Mouse (Mus musculus) spleen, postnatal 4 days (tissue): ENCODE measurements at regions not wholly inside any gene's neighbourhood (a gene's known extent, or its start where the extent isn't known, plus 50 kb on each side); places are given as distances from the start of the nearest gene placed in this dataset.

Experiments
- DNase-seq, 2 experiments: peaks; one replicate each; pipeline ENCODE4 v3.0.0; 2022; ENCODE audit warnings: low spot score in 2 of 2

DNA sequence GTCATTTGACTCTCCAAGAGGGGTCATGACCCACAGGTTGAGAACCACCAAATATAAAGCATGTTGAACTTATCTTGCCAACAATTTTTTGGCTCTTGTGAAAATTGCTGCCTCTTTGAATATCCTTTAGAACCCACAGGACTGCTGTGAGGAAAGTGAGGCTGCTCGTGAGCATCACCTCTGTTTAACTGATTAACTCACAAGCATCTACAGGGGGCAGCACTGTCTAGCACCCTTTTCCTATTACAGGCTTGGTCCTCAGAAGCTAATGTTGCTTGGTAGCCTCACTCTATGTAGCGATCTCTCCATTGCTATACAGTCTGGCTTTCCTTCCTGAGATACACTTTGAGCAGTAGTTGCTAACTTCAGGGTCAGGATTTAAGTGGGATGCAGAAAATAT lies 522.4 kb upstream of the Adam24 start:
- DNase-seq, result no peak

DNA sequence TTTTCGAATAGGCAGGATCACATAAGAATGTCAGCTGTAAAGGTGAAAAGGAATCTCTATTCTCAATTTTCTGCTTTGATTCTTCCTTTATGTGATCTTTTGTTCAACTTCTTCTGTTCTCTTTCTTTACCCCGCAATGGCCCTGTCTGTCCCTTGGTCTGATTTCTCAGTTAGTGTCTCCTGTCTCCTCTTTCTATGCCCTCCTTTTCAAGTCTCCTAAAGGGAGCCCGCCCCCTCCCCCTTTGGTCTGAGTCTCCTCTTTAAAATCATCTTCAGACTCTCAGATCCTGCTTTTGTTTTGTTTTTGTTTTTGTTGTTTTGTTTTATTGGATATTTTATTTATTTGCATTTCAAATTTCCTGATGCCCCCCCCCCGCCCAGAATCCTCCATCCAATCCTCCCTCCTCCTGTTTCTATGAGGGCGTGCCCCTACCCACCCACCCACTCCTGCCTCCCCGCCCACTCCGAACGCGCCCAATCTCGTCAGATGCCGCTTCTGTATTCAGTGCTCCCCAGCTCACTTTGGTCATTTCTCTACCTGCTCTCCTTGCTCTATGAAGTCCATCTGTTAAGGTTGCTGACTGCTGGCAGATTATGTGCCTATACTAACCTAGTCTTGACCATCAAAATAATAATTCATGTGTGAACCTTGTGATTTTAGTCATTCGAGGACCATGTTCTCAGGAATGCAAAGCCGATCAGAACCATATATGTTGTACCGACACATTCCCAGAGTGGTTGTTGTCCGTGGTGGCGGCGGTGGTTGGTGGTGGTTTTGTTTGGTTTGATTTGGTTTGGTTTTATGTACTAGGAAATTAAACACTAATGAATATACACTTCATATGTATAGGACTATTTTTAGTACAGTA lies 487.9 kb upstream of the Adam24 start:
- no peak for DNase-seq

DNA sequence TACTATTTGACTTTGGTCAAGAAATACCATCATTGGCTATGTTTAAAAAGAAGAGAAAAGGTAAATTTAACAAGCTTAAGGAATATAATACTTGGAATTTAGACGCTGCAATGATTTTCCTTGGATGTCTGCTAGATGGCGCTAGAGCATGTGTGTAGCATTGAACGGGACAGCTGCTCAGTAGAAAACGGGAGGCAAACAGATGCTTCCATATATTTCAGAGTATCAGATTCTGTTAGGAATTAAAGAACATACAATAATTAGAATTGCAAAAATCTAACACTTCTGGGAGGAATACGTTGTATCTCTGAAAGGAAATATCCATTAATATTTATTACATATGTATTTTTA lies 487.3 kb upstream of the Adam24 start:
- no peak for DNase-seq

DNA sequence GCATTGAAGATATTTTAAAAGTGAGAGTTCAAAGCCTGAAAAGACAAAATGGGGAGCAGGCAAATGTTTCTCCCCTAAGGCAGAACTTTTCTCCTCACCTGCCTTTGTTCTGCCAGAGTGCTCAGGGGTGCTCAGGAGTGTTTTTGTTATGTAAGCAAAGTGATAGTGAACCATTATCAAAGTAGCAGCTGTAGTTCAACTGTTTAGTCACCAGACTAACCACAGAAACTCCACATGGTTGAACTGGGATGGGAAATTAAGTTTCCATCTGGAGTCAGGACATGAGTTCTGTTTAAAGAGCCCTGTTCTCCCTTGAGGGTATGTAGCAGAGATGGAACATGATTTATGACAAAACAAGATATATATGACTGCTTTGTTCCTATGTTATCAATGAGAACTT lies 482.6 kb upstream of the Adam24 start:
- no peak for DNase-seq

DNA sequence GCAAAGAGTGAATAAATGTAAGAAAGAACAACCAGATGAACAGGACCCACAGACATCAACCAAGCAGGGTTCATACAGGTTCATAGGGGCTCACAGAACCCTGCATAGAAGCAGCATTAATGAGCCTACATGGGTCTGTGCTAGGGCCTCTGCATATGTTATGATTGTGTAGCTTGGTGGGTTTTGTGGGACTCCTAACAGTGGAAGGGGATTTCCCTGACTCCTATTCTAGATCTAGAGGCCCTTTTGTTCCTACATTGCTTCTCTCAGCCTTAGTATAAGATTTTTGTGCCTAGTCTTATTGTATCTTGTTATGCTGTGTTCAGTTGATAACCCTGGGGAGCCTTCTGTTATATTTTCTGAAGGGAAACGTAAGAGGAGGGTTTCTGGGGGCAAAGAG lies 481.7 kb upstream of the Adam24 start:
- no peak for DNase-seq

DNA sequence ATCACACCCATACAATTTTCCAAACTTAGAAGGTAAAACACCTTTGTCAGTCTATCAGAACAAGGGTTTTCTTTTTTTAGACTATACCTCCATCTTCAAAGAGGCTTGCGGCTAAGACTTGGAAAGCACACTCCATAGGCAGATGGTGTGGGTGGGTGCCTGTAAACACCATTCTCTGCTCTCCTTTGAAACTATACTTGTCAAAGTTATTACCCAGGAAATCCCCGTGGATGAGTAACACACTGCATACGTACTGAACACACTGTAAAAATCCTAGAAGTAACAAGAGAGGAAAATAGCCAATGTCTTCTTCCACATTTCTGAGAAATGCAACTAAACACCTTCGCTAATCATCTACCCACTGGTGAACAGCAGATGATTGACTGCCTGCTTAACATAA lies 464.0 kb upstream of the Adam24 start:
- no peak for DNase-seq

DNA sequence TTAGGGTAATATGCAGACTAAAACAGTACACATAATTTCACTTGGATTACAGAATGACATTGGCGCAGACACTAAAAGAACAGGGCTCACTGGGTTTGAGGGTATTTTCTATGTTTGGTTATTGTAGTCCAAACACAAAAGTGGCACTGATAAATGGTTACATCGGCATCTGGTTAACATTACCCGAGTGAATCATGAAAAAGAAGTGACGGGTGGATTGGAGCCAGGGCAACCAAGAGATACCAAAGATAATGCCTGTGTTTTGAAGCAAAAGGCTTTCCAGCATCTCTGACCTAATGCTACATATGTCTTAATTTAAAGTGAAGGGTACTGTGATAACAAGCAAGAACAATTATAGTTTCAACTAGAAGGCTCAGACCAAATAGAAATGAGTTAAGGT lies 451.4 kb upstream of the Adam24 start:
- no peak for DNase-seq

DNA sequence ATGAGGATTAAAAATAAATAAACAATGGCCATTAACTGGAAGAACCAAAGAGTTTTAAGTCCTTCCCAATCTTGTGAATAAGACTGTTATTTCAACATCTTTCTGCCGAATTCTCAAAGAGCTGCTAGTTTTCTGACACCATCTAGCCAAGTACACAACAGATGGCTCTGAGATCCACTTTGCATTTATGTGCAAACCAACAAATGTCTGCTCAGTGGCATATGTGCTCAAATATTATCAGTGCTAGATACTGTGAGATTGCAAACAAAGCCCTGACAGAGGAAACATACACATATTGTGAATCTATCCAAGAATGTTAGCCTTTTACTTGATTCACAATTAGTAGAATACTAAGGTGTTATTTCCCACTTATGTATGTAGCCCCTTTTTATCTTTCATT lies 447.6 kb upstream of the Adam24 start:
- DNase-seq, result no peak
